Mouse (Mus musculus) MEL (cell line): ENCODE results near the gene Tex2. TPM values are rescaled to one million over a fixed set of nuclear protein-coding genes. Genes with fewer than 3 reads are reported as not detected.
"Not testable (repeated sequence)": the region's sequence is repeated elsewhere in the genome, so short reads cannot be mapped to it uniquely, and the experiment has no call there.

Experiments
- DNase-seq: peaks from one replicate; pipeline ENCODE4 v3.0.0; 2011; ENCODE audit warnings: low read depth, low spot score
- H3K27ac ChIP-seq: 2 replicates; pipeline ENCODE4 v1.5.1; 2012; ENCODE audit warnings: low read depth, mild to moderate bottlenecking, control low read depth, low read length, moderate library complexity; ENCODE audit not compliant: control insufficient read depth
- H3K27me3 ChIP-seq, 2 experiments: fragments of 150-350 bp in 1 of 2; sonication (generic) in 1 of 2; 2 replicates each; pipeline ENCODE4 v1.6.1; 2012; ENCODE audit warnings: low read length in 2 of 2, mild to moderate bottlenecking in 2 of 2, improper control_type of control experiment in 1 of 2, moderate library complexity in 1 of 2; ENCODE audit not compliant: insufficient read depth in 2 of 2, control insufficient read depth in 1 of 2
- H3K36me3 ChIP-seq, 2 experiments: 2 replicates each; pipeline ENCODE4 v1.6.1; 2012 to 2014; ENCODE audit warnings: low read length in 2 of 2, improper control_type of control experiment in 1 of 2, inconsistent platforms in 1 of 2, mild to moderate bottlenecking in 1 of 2; ENCODE audit not compliant: insufficient read depth in 2 of 2, control insufficient read depth in 1 of 2
- H3K4me1 ChIP-seq, 2 experiments: fragments of 150-350 bp in 1 of 2; sonication (generic) in 1 of 2; 2 replicates each; pipeline ENCODE4 v1.6.1; 2012; ENCODE audit warnings: low read length in 2 of 2, improper control_type of control experiment in 1 of 2, mild to moderate bottlenecking in 1 of 2; ENCODE audit not compliant: insufficient read depth in 2 of 2, control insufficient read depth in 1 of 2
- H3K4me3 ChIP-seq, 2 experiments: fragments of 150-350 bp in 1 of 2; sonication (generic) in 1 of 2; 2 replicates each; pipeline ENCODE4 v1.5.1; 2012; ENCODE audit warnings: low read depth in 2 of 2, low read length in 2 of 2, mild to moderate bottlenecking in 2 of 2, moderate library complexity in 2 of 2, control low read depth in 1 of 2, improper control_type of control experiment in 1 of 2; ENCODE audit not compliant: control insufficient read depth in 1 of 2, insufficient read depth in 1 of 2
- H3K79me2 ChIP-seq: 2 replicates; pipeline ENCODE4 v1.6.1; 2012; ENCODE audit warnings: mild to moderate bottlenecking, low read length, moderate library complexity; ENCODE audit not compliant: control insufficient read depth, poor library complexity, insufficient read depth
- H3K9ac ChIP-seq: 2 replicates; pipeline ENCODE4 v1.6.1; 2012; ENCODE audit warnings: low read depth, mild to moderate bottlenecking, control low read depth, low read length, moderate library complexity; ENCODE audit not compliant: control insufficient read depth, poor library complexity, severe bottlenecking
- H3K9me3 ChIP-seq: fragments of 150-350 bp; sonication (generic); replicated peaks from 2 replicates; pipeline ENCODE4 v1.6.1; 2012; ENCODE audit warnings: mild to moderate bottlenecking, low read length, improper control_type of control experiment, moderate library complexity; ENCODE audit not compliant: insufficient read depth
- BHLHE40 ChIP-seq: IDR thresholded peaks from 2 replicates; pipeline ENCODE4 v1.6.1; 2012; ENCODE audit warnings: low read depth, mild to moderate bottlenecking, inconsistent platforms, low read length, improper control_type of control experiment, borderline replicate concordance
- CHD1 ChIP-seq: IDR thresholded peaks from 2 replicates; pipeline ENCODE4 v1.6.1; 2012; ENCODE audit warnings: low read depth, mild to moderate bottlenecking, inconsistent platforms, low read length, improper control_type of control experiment
- CHD2 ChIP-seq: IDR thresholded peaks from 2 replicates; pipeline ENCODE4 v1.6.1; 2011; ENCODE audit warnings: low read length, improper control_type of control experiment
- CTCF ChIP-seq, 3 experiments: IDR thresholded peaks in 2 of 3; conservative IDR thresholded peaks in 1 of 3; 2 replicates each; pipeline ENCODE4 v1.5.1; 2011 to 2012; ENCODE audit warnings: low read length in 3 of 3, low read depth in 2 of 3, mild to moderate bottlenecking in 2 of 3, improper control_type of control experiment in 1 of 3, inconsistent platforms in 1 of 3, mixed read lengths in 1 of 3, moderate library complexity in 1 of 3; ENCODE audit not compliant: control insufficient read depth in 1 of 3, insufficient read depth in 1 of 3, poor library complexity in 1 of 3, severe bottlenecking in 1 of 3
- EP300 ChIP-seq, 2 experiments: IDR thresholded peaks; 2 replicates each; pipeline ENCODE4 v1.6.1; 2011; ENCODE audit warnings: improper control_type of control experiment in 2 of 2, low read length in 2 of 2, low read depth in 1 of 2, mild to moderate bottlenecking in 1 of 2
- ETS1 ChIP-seq: IDR thresholded peaks from 2 replicates; pipeline ENCODE4 v1.6.1; 2012; ENCODE audit warnings: low read depth, mild to moderate bottlenecking, inconsistent platforms, low read length, improper control_type of control experiment, moderate library complexity
- GATA1 ChIP-seq: IDR thresholded peaks from 2 replicates; pipeline ENCODE4 v1.6.1; 2011; ENCODE audit warnings: low read depth, low read length, improper control_type of control experiment
- HCFC1 ChIP-seq: IDR thresholded peaks from 2 replicates; pipeline ENCODE4 v1.6.1; 2012; ENCODE audit warnings: low read depth, mild to moderate bottlenecking, inconsistent platforms, low read length, improper control_type of control experiment, moderate library complexity
- JUND ChIP-seq: IDR thresholded peaks from 2 replicates; pipeline ENCODE4 v1.6.1; 2011; ENCODE audit warnings: low read depth, mild to moderate bottlenecking, improper control_type of control experiment, low read length
- KAT2A ChIP-seq: conservative IDR thresholded peaks from 2 replicates; pipeline ENCODE4 v1.6.1; 2012; ENCODE audit warnings: low read depth, low read length, improper control_type of control experiment, inconsistent platforms
- MAFK ChIP-seq: IDR thresholded peaks from 2 replicates; pipeline ENCODE4 v1.6.1; 2011; ENCODE audit warnings: low read depth, mild to moderate bottlenecking, low read length, improper control_type of control experiment, borderline replicate concordance
- MAX ChIP-seq: IDR thresholded peaks from 2 replicates; pipeline ENCODE4 v1.6.1; 2011; ENCODE audit warnings: low read length, improper control_type of control experiment
- MAZ ChIP-seq: IDR thresholded peaks from 2 replicates; pipeline ENCODE4 v1.6.1; 2012; ENCODE audit warnings: low read depth, mild to moderate bottlenecking, inconsistent platforms, low read length, improper control_type of control experiment
- MEF2A ChIP-seq: IDR thresholded peaks from 2 replicates; pipeline ENCODE4 v1.6.1; 2014; ENCODE audit warnings: low read depth, mild to moderate bottlenecking, inconsistent platforms, low read length, improper control_type of control experiment; ENCODE audit not compliant: poor library complexity, insufficient replicate concordance, severe bottlenecking; ENCODE audit errors: extremely low read depth
- MXI1 ChIP-seq: IDR thresholded peaks from 2 replicates; pipeline ENCODE4 v1.6.1; 2011; ENCODE audit warnings: mild to moderate bottlenecking, low read depth, low read length, improper control_type of control experiment
- MYC ChIP-seq: IDR thresholded peaks from 2 replicates; pipeline ENCODE4 v1.6.1; 2011; ENCODE audit warnings: low read depth, mild to moderate bottlenecking, low read length, improper control_type of control experiment, moderate library complexity
- NELFE ChIP-seq: IDR thresholded peaks from 2 replicates; pipeline ENCODE4 v1.6.1; 2011; ENCODE audit warnings: low read depth, low read length, improper control_type of control experiment
- POLR2A ChIP-seq, 2 experiments: IDR thresholded peaks; 2 replicates each; pipeline ENCODE4 v1.6.1; 2011 to 2012; ENCODE audit warnings: low read length in 2 of 2, mild to moderate bottlenecking in 2 of 2, control low read depth in 1 of 2, improper control_type of control experiment in 1 of 2, low read depth in 1 of 2, moderate library complexity in 1 of 2; ENCODE audit not compliant: control insufficient read depth in 1 of 2, insufficient read depth in 1 of 2, poor library complexity in 1 of 2
- POLR2AphosphoS2 ChIP-seq: IDR thresholded peaks from 2 replicates; pipeline ENCODE4 v1.6.1; 2011; ENCODE audit warnings: low read length, improper control_type of control experiment
- POLR2AphosphoS5 ChIP-seq: IDR thresholded peaks from 2 replicates; pipeline ENCODE4 v1.6.1; 2012; ENCODE audit warnings: low read depth, borderline replicate concordance, mild to moderate bottlenecking, inconsistent platforms, low read length, moderate library complexity, mixed read lengths
- RCOR1 ChIP-seq: IDR thresholded peaks from 2 replicates; pipeline ENCODE4 v1.6.1; 2012; ENCODE audit warnings: low read depth, mild to moderate bottlenecking, inconsistent platforms, low read length, improper control_type of control experiment
- SIN3A ChIP-seq: IDR thresholded peaks from 2 replicates; pipeline ENCODE4 v1.6.1; 2012; ENCODE audit warnings: low read length, improper control_type of control experiment, inconsistent platforms
- SMC3 ChIP-seq: IDR thresholded peaks from 2 replicates; pipeline ENCODE4 v1.6.1; 2011; ENCODE audit warnings: low read depth, low read length, improper control_type of control experiment
- TAL1 ChIP-seq: IDR thresholded peaks from 2 replicates; pipeline ENCODE4 v1.6.1; 2012; ENCODE audit warnings: mild to moderate bottlenecking, inconsistent platforms, low read length, moderate library complexity, mixed read lengths
- TBP ChIP-seq: IDR thresholded peaks from 2 replicates; pipeline ENCODE4 v1.8.0; 2011; ENCODE audit warnings: low read depth, low read length, improper control_type of control experiment
- UBTF ChIP-seq: IDR thresholded peaks from 2 replicates; pipeline ENCODE4 v1.6.1; 2012; ENCODE audit warnings: low read depth, mild to moderate bottlenecking, inconsistent platforms, low read length, improper control_type of control experiment, moderate library complexity, borderline replicate concordance; ENCODE audit not compliant: insufficient read depth
- USF1 ChIP-seq: IDR thresholded peaks from 2 replicates; pipeline ENCODE4 v1.6.1; 2014; ENCODE audit warnings: low read depth, mild to moderate bottlenecking, inconsistent platforms, low read length, improper control_type of control experiment, moderate library complexity
- ZC3H11A ChIP-seq: IDR thresholded peaks from 2 replicates; pipeline ENCODE4 v1.6.1; 2012; ENCODE audit warnings: low read depth, mild to moderate bottlenecking, inconsistent platforms, low read length, improper control_type of control experiment
- ZKSCAN1 ChIP-seq: IDR thresholded peaks from 2 replicates; pipeline ENCODE4 v1.6.1; 2012; ENCODE audit warnings: low read depth, mild to moderate bottlenecking, inconsistent platforms, low read length, improper control_type of control experiment, moderate library complexity
- ZMIZ1 ChIP-seq: IDR thresholded peaks from 2 replicates; pipeline ENCODE4 v1.6.1; 2012; ENCODE audit warnings: low read depth, mild to moderate bottlenecking, inconsistent platforms, low read length, improper control_type of control experiment, moderate library complexity
- ZNF384 ChIP-seq: IDR thresholded peaks from 2 replicates; pipeline ENCODE4 v1.6.1; 2012; ENCODE audit warnings: low read depth, mild to moderate bottlenecking, inconsistent platforms, low read length, improper control_type of control experiment
- polyA plus RNA-seq, 2 experiments: library from polyadenylated mRNA; stranded (reverse) in 1 of 2; unstranded in 1 of 2; fragments of >175 nt in 1 of 2; fragments of >200 nt in 1 of 2; gene quantifications; 2 replicates each; pipeline versions ENCODE4 v1.2.1 to v1.2.4; 2012; ENCODE audit warnings: low replicate concordance in 2 of 2, low read depth in 1 of 2; ENCODE audit not compliant: insufficient read length in 2 of 2, insufficient read depth in 1 of 2, missing spikeins in 1 of 2
- total RNA-seq: library from RNA; depleted of rRNA; stranded (reverse); fragments of 300-350 nt; gene quantifications from 2 replicates; pipeline ENCODE4 v1.2.3, GENCODE M21; 2012

The Tex2 gene
- total and polyA plus RNA-seq, 3 experiments, result 13.7 to 24.8 TPM; not detected in 1

- Histone ChIP-seq H3K4me1 (peaks cover 0 to 23% of the 10 kb centered on the region in 2 experiments; a peak in 2 of 4 replicates), H3K36me3 (peaks cover 0 to 13% of the 10 kb centered on the region in 2 experiments; a peak in 2 of 4 replicates)
- DNase-seq, result peak; percentile 34
- H3K79me2 ChIP-seq, H3K9ac ChIP-seq, H3K4me3 ChIP-seq, H3K9me3 ChIP-seq, H3K27me3 ChIP-seq, H3K27ac ChIP-seq: not testable (repeated sequence)
- TF ChIP-seq EP300 (IDR thresholded peaks at IDR 0.05; ENCODE audit: low read depth in 1 of 2, low read length in 2 of 2) (peak in 1 of 2 experiments; percentile 16; a peak in 1 of 4 replicates), JUND (peak; percentile 67; the same call in 1 of the 2 replicates), GATA1 (peak; percentile 40; the same call in 1 of the 2 replicates)
Measured at GRCm38 (mm10) chr11:106656896-106657498, 43.8 kb upstream of the Tex2 start.

DNA sequence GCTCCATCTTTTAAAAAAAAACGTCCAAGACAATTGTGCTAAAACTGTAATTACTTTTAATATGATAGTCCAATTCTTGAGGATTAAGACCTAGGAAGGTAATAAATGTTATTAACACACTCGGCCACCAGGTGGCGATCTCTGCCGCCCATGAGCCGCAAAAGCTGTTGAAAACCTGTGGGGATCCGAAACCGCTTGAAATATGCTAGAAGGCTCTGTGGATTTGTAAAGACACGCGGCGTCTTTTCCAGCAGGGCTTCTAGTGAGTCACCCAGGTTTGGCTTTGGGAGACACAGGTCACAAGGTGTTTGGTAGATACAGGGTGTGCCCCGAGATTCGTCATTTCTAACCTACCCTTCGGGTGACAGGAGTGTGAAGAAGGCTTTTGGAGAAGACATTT is 35.1 kb upstream of the Tex2 start:
- Histone ChIP-seq H3K36me3 (peaks cover 0 to 2% of the 10 kb centered on the region in 2 experiments; a peak in 1 of 4 replicates), H3K9me3 (no peaks in the 10 kb centered on the region), H3K79me2 (no peaks in the 10 kb centered on the region), H3K4me3 (peak overlapping the region; percentile 61 to 69), H3K9ac (peak overlapping the region; percentile 71), H3K27ac (no peak overlapping the region), H3K4me1 (peaks cover 2 to 6% of the 10 kb centered on the region in 2 experiments; a peak in 3 of 4 replicates), H3K27me3 (no peaks in the 10 kb centered on the region)
- DNase-seq, result peak; percentile 92
- no peak for TF ChIP-seq KAT2A
- TF ChIP-seq SMC3, result peak; percentile 100
- peak; percentile 100 for TF ChIP-seq ZC3H11A
- TF ChIP-seq ZNF384, result peak; percentile 81
- TF ChIP-seq BHLHE40, result 0 out of 2 replicates have a peak, but pooled peaks have one; percentile 8
- TF ChIP-seq ZKSCAN1, result no peak
- no peak for TF ChIP-seq POLR2AphosphoS5
- TF ChIP-seq MXI1, result no peak
- no peak for TF ChIP-seq TBP
- TF ChIP-seq ZMIZ1, result no peak
- no peak for TF ChIP-seq MAZ
- no peak for TF ChIP-seq ETS1
- TF ChIP-seq GATA1, result no peak
- peak; percentile 62 for TF ChIP-seq MYC
- TF ChIP-seq CTCF (IDR thresholded peaks at IDR 0.05 in 2 of 3, conservative IDR thresholded peaks at IDR 0.05 in 1 of 3; ENCODE audit: control insufficient read depth in 1 of 3, insufficient read depth in 1 of 3, low read depth in 2 of 3, low read length in 3 of 3, poor library complexity in 1 of 3, severe bottlenecking in 1 of 3), result peak; percentile 67 to 99 (median 96)
- no peak for TF ChIP-seq EP300 (IDR thresholded peaks at IDR 0.05; ENCODE audit: low read depth in 1 of 2, low read length in 2 of 2)
- peak; percentile 60; the same call in 1 of the 2 replicates for TF ChIP-seq JUND
- no peak for TF ChIP-seq CHD1
- peak; percentile 59 for TF ChIP-seq SIN3A
- TF ChIP-seq HCFC1, result no peak
- TF ChIP-seq UBTF, result no peak
- TF ChIP-seq USF1, result no peak
- no peak for TF ChIP-seq MEF2A
- TF ChIP-seq MAX, result no peak
- no peak for TF ChIP-seq RCOR1
- TF ChIP-seq NELFE, result no peak
- TF ChIP-seq CHD2, result no peak
- TF ChIP-seq POLR2AphosphoS2, result no peak
- no peak for TF ChIP-seq POLR2A (IDR thresholded peaks at IDR 0.05; ENCODE audit: control insufficient read depth in 1 of 2, insufficient read depth in 1 of 2, low read depth in 1 of 2, low read length in 2 of 2, poor library complexity in 1 of 2)
- no peak for TF ChIP-seq MAFK
- TF ChIP-seq TAL1, result no peak
